8 mouse cellular contexts compared by ENCODE assay signal in genomic region chr5:65731173-65732007, GRCm38 (mm10). TPM values are rescaled to one million over a fixed set of nuclear protein-coding genes. Genes with fewer than 3 reads are reported as not detected.
DNase-seq lines count a peak whose midpoint lies in the region; ATAC-seq and TF ChIP-seq lines count a peak whose summit lies in the region.

No protein-coding gene starts in this region.

- no peaks in the 10 kb centered on the region for H3K36me3 ChIP-seq in midbrain, embryonic 14.5 days (ENCODE audit: control insufficient read depth, insufficient read depth, low read length)
- H3K36me3 ChIP-seq in midbrain, postnatal 0 days (ENCODE audit: insufficient read depth, low read length) = no peaks in the 10 kb centered on the region
- H3K36me3 ChIP-seq in heart, embryonic 10.5 days = no peaks in the 10 kb centered on the region
- no peaks in the 10 kb centered on the region for H3K36me3 ChIP-seq in midbrain, embryonic 16.5 days (ENCODE audit: control insufficient read depth, insufficient read depth, low read length)

- no peak overlapping the region for H3K4me3 ChIP-seq in midbrain, embryonic 14.5 days (replicated peaks; ENCODE audit: low read depth, low read length)
- H3K4me3 ChIP-seq in midbrain, postnatal 0 days (ENCODE audit: low read depth, low read length) = no peak overlapping the region
- H3K4me3 ChIP-seq in heart, embryonic 10.5 days = no peak overlapping the region
- H3K4me3 ChIP-seq in midbrain, embryonic 16.5 days (ENCODE audit: low read depth, low read length) = no peak overlapping the region

- no peak overlapping the region for H3K9ac ChIP-seq in midbrain, embryonic 14.5 days (replicated peaks; ENCODE audit: low read length)
- no peak overlapping the region for H3K9ac ChIP-seq in midbrain, postnatal 0 days (replicated peaks; ENCODE audit: low read length, poor library complexity, severe bottlenecking)
- no peak overlapping the region for H3K9ac ChIP-seq in midbrain, embryonic 16.5 days (ENCODE audit: low read depth, low read length)

- no peaks in the 10 kb centered on the region for H3K4me1 ChIP-seq in midbrain, embryonic 14.5 days (ENCODE audit: control insufficient read depth, insufficient read depth, low read length)
- no peaks in the 10 kb centered on the region for H3K4me1 ChIP-seq in midbrain, postnatal 0 days (ENCODE audit: insufficient read depth, low read length)
- peaks cover 19% of the 10 kb centered on the region; the same call in 1 of the 2 replicates for H3K4me1 ChIP-seq in heart, embryonic 10.5 days
- no peaks in the 10 kb centered on the region for H3K4me1 ChIP-seq in midbrain, embryonic 16.5 days (ENCODE audit: control insufficient read depth, insufficient read depth, low read length)

- WGBS in midbrain, embryonic 14.5 days = 40% methylated on average over 9 of the region's 9 CpGs
- WGBS in midbrain, postnatal 0 days = 43% methylated on average over 9 of the region's 9 CpGs
- WGBS in heart, embryonic 10.5 days = 41% methylated on average over 9 of the region's 9 CpGs
- WGBS in midbrain, embryonic 16.5 days = 42% methylated on average over 9 of the region's 9 CpGs

- no peak overlapping the region for H3K4me2 ChIP-seq in midbrain, embryonic 14.5 days (ENCODE audit: low read length)
- no peak overlapping the region for H3K4me2 ChIP-seq in midbrain, postnatal 0 days (ENCODE audit: low read depth, low read length, poor library complexity, severe bottlenecking)
- no peak overlapping the region for H3K4me2 ChIP-seq in midbrain, embryonic 16.5 days (ENCODE audit: low read length)

- no peak overlapping the region for H3K27ac ChIP-seq in midbrain, embryonic 14.5 days (replicated peaks; ENCODE audit: low read depth, low read length)
- H3K27ac ChIP-seq in midbrain, postnatal 0 days (ENCODE audit: low read depth, low read length) = no peak overlapping the region
- peak overlapping the region; percentile 87 for H3K27ac ChIP-seq in heart, embryonic 10.5 days
- H3K27ac ChIP-seq in midbrain, embryonic 16.5 days (ENCODE audit: low read length) = no peak overlapping the region

- ATAC-seq in midbrain, embryonic 14.5 days (ENCODE audit: low FRiP score, low TSS enrichment) = no peak
- no peak for ATAC-seq in midbrain, postnatal 0 days (ENCODE audit: low FRiP score)
- ATAC-seq in midbrain, embryonic 16.5 days = no peak

- peak; percentile 14 for DNase-seq in midbrain, embryonic 14.5 days
- DNase-seq in midbrain, postnatal 0 days (ENCODE audit: low spot score) = no peak
- peak; percentile 94 for DNase-seq in heart, embryonic 10.5 days (ENCODE audit: low spot score)
- peak; percentile 78 to 82 for DNase-seq in kidney, postnatal 36 days
- peak; percentile 35 for DNase-seq in skeletal muscle tissue, adult 2 months (ENCODE audit: low read depth, low spot score)
- no peak for DNase-seq in cerebellum, postnatal 4 days (ENCODE audit: low spot score in 2 of 2)
- DNase-seq in urinary bladder, postnatal 36 days (ENCODE audit: low spot score in 2 of 2) = no peak

- no peak for TF ChIP-seq CTCF in midbrain, postnatal 0 days (IDR thresholded peaks at IDR 0.05)

- no peaks in the 10 kb centered on the region for H3K27me3 ChIP-seq in midbrain, embryonic 14.5 days (ENCODE audit: control insufficient read depth, insufficient read depth, low read length)
- H3K27me3 ChIP-seq in midbrain, postnatal 0 days (ENCODE audit: insufficient read depth, low read length) = no peaks in the 10 kb centered on the region
- H3K27me3 ChIP-seq in heart, embryonic 10.5 days (ENCODE audit: insufficient read depth, poor library complexity, severe bottlenecking) = no peaks in the 10 kb centered on the region
- H3K27me3 ChIP-seq in midbrain, embryonic 16.5 days (ENCODE audit: control insufficient read depth, insufficient read depth, low read depth, low read length) = no peaks in the 10 kb centered on the region; the same call in 1 of the 2 replicates

- H3K9me3 ChIP-seq in midbrain, embryonic 14.5 days (ENCODE audit: control insufficient read depth, low read length) = no peaks in the 10 kb centered on the region
- H3K9me3 ChIP-seq in midbrain, postnatal 0 days (ENCODE audit: low read length) = no peaks in the 10 kb centered on the region
- H3K9me3 ChIP-seq in heart, embryonic 10.5 days = no peaks in the 10 kb centered on the region
- H3K9me3 ChIP-seq in midbrain, embryonic 16.5 days (replicated peaks; ENCODE audit: control insufficient read depth, low read length, poor library complexity, severe bottlenecking) = no peaks in the 10 kb centered on the region

RNA-seq across cellular contexts. Expression of gene N4bp2, which starts 31.9 kb away (rescaled TPM):
- polyA plus RNA-seq in midbrain, embryonic 14.5 days (2014; fragmentation: Nextera tagmentation; extraction: Ambion mirVana) = 26.1 and 32.6 TPM in 2 replicates
- 33.0 and 48.9 TPM in 2 replicates for total RNA-seq in midbrain, postnatal 0 days (2014; rRNA removed)
- 9.3 and 12.0 TPM in 2 replicates for polyA plus RNA-seq in midbrain, postnatal 0 days (2015; fragmentation: Nextera tagmentation; extraction: Ambion mirVana)
- 31.6 and 33.1 TPM in 2 replicates for polyA plus RNA-seq in heart, embryonic 10.5 days (2016; fragmentation: Nextera tagmentation; extraction: Ambion mirVana)
- polyA plus RNA-seq in midbrain, embryonic 16.5 days (2015; fragmentation: Nextera tagmentation; extraction: Ambion mirVana) = 14.2 and 19.0 TPM in 2 replicates

RNA-seq across cellular contexts. Expression of gene Pds5a, which starts 33.3 kb away (rescaled TPM):
- polyA plus RNA-seq in midbrain, embryonic 14.5 days (2014; fragmentation: Nextera tagmentation; extraction: Ambion mirVana) = 49.7 and 78.4 TPM in 2 replicates
- 66.5 and 78.7 TPM in 2 replicates for total RNA-seq in midbrain, postnatal 0 days (2014; rRNA removed)
- polyA plus RNA-seq in midbrain, postnatal 0 days (2015; fragmentation: Nextera tagmentation; extraction: Ambion mirVana) = 16.5 and 21.2 TPM in 2 replicates
- polyA plus RNA-seq in heart, embryonic 10.5 days (2016; fragmentation: Nextera tagmentation; extraction: Ambion mirVana) = 53.6 and 69.2 TPM in 2 replicates
- 35.8 and 45.4 TPM in 2 replicates for polyA plus RNA-seq in midbrain, embryonic 16.5 days (2015; fragmentation: Nextera tagmentation; extraction: Ambion mirVana)

Comparison
In these comparisons a context has a peak if more than half of its experiments do, and no peak if none do; other contexts are left out.
1. DNase-seq: peak in midbrain, embryonic 14.5 days (single experiment), heart, embryonic 10.5 days (single experiment), kidney, postnatal 36 days (2 of 2) and skeletal muscle tissue, adult 2 months (single experiment); none in midbrain, postnatal 0 days (single experiment), cerebellum, postnatal 4 days (0 of 2) and urinary bladder, postnatal 36 days (0 of 2).